Mouse (Mus musculus): ENCODE data around the gene Slc5a11.

Slc5a11 gene

DNA sequence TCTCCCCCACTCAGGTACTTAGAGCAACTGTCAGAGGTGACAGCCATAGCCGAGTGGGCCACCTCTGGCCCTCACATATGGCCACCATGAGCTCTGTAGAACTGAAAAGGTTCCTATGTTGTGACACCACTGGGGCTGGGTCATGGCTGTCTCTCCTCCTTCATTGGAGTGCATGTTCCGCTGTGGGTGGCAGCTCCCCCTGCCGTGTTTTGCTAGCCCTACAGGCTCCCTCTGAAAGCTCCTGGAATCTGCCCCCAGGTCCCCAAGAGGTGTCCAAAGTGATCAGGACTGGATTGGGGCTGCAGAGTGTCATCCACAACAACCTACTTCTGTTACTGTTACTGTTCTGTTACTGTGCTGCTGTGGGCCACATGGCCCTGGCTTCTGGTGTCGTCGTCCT lies 2.3 kb upstream of the Slc5a11 start:
- no peak for DNase-seq (ENCODE audit: low spot score)

DNA sequence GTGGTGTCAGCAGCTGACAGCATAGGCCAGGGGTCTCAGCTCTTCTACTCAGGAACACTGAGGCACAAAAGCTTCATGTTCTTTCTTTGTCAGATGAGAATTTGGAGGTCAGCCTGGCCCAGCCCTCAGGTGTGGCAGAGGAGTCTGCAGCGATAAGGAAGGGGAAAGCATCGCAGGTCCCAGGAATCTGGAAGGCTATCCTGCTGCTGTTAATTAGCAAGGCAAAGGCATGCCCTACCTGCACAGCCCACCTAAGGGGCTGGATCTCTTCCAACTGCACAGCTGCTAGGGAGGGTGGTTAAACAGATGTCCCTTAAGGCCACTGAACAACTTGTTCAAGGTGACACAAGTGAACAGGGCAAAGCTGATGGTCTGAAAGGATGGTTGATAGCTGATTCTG lies 558 bp downstream of the Slc5a11 start:
- DNase-seq (ENCODE audit: low spot score) = no peak

DNA sequence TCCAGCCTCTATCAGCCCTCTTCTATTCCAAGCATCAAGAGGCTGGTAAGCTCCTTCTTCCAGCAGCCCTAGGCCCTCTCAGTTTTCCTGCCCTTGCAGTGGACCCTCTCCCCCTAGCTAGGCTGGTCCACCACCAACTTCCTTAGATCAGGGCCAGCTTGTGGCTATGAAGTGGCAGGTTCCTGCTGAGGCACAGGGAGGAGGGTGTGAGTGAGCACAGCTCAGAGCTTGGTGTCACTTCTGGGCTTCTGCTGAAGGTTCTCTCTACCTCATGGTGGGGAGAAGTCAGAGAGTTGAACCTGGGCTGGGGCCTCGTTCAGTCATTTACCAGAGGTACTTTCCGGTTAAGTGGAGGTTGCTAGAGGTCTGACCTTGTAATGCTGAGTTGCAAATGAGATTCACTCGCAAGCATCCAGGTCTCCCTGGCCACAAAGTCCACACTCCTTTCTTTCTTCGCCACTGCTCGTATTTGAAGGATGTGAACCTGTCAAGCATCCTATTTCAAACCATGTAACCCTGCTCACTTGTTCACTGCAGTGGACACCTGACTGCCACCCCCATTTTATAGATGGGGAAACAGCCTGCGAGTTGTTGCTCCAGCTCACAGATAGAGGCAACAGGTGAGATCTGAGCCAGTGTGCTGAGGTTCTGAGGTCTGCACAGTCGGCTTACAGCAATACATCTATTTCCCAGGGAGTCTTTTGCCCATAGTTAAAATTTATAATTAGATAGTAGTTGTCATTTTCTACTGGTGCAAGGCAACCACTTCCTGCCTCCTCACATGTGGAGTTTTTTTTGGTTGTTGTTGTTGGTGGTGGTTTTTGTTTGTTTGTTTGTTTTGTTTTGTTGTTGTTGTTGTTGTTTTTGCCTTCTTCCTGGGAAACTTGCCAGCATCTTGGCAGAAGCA lies 3.1 kb downstream of the Slc5a11 start:
- DNase-seq (ENCODE audit: low spot score) = no peak

DNA sequence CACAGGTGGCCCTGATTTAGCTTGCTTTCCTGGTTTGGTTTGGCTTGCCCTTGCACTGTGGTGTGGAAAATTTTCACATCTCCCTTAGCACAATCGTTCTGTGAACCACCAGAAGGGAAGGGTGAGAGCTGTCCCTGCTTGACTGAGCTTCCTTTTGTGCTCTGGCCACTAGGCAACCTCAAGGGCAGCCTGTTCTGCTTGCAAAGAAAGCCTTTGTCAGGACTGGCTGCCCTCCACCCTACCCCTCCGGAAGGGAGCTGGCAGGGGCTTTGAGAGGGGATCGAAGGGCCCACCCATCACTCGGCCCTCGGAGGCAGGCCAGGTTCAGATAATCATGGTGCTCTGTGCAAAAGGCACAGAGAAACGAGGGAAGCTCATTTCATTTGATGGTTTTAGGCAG lies 4.0 kb downstream of the Slc5a11 start:
- no peak for DNase-seq (ENCODE audit: low spot score)

GRCm38 (mm10) chr7:123219781-123220632 lies 5.4 kb downstream of the Slc5a11 start:
- no peak for DNase-seq (ENCODE audit: low spot score)

GRCm38 (mm10) chr7:123220633-123220942 lies 6.0 kb downstream of the Slc5a11 start:
- DNase-seq (ENCODE audit: low spot score) = no peak

DNA sequence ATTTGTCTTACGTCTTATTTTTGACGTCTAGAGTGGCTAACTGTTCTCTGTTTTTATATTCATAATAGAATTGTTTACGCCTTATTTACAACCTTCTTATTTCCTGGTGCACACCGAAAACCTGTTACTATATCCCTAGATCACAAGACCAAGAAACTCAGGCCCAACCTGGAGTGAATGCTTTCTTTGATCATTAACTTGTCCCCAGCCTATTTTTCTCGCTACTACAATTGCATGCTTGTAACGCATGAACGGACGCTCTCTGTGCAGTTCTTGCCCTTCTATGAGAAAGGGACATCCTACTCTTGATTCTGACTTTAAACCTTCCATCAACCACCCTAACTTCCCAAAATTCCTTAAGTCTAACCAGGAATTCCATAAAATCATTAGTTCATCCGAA lies 9.5 kb downstream of the Slc5a11 start:
- no peak for DNase-seq (ENCODE audit: low spot score)

DNA sequence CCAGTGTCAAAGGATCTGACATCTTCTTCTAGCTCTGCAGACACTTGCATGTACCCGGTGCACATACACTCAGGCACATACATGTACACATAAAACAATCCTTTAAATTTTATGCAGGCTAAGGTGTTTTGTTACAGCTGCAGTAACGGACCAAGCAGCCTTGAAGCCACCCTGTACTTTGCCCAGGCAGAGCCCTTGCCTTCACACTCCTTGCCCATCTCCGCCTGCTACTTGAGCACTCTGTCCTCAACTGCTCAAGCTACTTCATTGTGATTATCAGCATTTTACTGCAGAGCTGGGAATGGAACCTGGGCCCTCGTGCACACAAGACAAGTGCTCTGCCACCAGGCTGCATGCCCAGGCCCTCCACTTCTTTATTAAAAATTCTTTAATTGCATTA lies 10.6 kb downstream of the Slc5a11 start:
- no peak for DNase-seq (ENCODE audit: low spot score)

DNA sequence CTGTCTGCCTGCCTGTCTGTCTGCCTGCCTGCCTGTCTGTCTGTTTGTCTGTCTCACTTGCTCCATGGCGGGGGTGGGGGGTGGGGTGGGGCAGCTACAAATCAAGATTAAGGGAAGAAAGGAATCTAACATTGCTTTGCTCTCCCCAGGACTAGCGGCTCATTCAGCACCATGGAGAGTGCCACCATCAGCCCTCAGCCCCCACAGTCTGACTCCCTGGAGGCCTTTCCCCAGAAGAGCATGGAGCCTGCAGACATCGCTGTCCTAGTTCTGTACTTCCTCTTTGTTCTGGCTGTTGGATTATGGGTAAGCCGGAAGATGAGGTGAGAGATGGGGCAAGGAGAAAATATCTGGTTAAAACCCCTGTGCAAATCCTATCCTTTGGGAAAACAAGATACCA lies 20.9 kb downstream of the Slc5a11 start:
- peak; percentile 28 for DNase-seq (ENCODE audit: low spot score)

GRCm38 (mm10) chr7:123238621-123239020 lies 24.0 kb downstream of the Slc5a11 start:
- DNase-seq (ENCODE audit: low spot score) = no peak

DNA sequence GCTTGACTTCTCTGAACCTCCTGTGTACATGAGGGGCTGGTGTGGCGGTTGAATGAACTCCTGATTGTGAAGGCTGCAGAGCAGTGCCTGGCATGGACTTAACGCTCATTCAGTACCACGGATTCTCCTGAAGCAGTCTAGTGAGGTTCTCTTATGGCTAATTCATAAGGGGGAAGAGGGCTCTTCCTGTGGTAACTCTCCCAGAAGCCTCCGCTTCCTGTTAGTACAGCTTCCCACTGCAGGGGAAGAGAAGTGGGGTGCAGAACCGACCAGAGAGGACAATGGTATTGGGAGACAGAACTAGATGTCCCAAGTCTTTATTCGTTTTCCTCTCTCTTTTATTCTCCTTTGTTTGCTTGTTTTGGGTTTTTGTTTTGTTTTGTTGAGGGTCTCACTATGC lies 25.5 kb downstream of the Slc5a11 start:
- no peak for DNase-seq (ENCODE audit: low spot score)

- DNase-seq (ENCODE audit: low spot score) = no peak
Observed at GRCm38 (mm10) chr7:123242241-123242640, 27.7 kb downstream of the Slc5a11 start.

DNA sequence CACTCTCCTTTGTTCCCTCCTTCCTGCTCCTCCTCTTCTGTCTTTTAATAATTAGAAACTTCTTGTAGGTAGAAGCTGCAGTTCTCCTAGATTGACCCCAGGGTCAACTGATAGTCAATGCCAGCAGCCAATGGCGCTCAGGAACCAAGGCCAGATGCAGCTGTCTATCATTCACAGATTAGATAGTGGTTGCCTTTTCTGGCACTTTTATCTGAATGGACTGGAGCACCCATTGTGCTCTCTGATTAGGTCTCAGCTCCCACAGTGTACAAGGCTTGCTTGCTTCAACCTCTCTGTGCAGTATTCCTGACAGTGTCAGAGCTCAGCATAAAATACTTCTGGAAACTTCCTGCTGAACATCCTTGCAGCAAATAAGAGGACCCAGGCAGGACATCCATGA lies 30.3 kb downstream of the Slc5a11 start:
- no peak for DNase-seq (ENCODE audit: low spot score)

GRCm38 (mm10) chr7:123246504-123247084 lies 32.0 kb downstream of the Slc5a11 start:
- DNase-seq (ENCODE audit: low spot score) = no peak

GRCm38 (mm10) chr7:123248166-123248565 lies 33.6 kb downstream of the Slc5a11 start:
- no peak for DNase-seq (ENCODE audit: low spot score)

DNA sequence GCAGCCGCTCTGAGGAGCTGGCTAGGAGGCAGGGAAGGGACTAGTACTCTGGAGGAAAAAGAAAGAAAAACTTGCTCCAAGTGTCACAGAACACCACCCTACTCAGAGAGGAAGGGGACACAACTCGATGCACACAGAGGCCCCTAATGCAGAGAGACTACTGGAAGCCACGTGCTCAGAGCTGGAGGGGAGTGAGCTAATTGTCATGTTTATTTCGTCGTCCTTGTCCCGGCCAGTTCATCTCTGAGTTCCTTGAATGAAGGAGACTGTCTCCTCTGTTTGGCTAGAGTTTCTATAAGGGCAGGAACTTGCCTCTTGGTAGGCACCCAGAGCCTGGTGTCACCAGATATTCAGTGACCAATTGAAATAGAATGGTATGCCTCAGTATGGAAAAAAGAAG lies 36.8 kb downstream of the Slc5a11 start:
- DNase-seq (ENCODE audit: low spot score) = no peak

DNA sequence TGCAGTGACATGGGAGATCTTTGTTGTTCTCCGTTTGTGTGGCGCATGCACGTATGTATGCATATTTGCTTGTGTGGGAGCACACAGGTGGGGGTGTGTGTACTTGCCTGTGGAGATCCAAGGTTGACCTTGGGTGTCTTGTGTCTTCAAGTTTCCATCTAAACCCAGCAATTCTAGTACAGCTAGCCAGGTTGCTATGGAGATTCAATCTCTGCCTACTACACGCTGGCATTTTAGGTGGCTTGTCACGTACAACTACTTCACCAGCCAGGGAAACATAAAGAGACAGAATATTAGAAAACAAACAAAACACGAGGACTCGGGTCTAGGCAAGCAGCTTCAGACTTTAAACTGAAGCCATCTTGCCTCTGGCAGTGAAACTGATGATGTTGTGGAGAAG lies 38.8 kb downstream of the Slc5a11 start:
- DNase-seq (ENCODE audit: low spot score) = no peak

GRCm38 (mm10) chr7:123254196-123254970 lies 39.8 kb downstream of the Slc5a11 start:
- no peak for DNase-seq (ENCODE audit: low spot score)

DNA sequence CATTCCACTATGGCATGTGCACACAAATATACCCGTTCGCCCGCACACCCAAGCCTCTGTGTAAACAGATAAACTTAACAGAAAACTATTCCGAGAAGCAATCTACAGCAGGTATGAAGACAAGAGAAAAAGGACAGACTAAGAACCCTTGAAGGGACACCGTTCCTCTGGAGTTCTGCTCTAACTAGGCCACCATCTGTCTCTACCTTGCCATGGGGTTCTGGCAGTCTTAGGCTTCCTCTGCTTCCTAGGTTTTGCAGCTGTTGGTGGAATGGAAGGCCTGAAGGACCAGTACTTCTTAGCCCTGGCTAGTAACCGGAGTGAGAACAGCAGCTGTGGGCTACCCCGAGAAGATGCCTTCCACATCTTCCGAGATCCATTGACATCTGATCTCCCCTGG lies 43.5 kb downstream of the Slc5a11 start:
- DNase-seq (ENCODE audit: low spot score) = no peak

DNA sequence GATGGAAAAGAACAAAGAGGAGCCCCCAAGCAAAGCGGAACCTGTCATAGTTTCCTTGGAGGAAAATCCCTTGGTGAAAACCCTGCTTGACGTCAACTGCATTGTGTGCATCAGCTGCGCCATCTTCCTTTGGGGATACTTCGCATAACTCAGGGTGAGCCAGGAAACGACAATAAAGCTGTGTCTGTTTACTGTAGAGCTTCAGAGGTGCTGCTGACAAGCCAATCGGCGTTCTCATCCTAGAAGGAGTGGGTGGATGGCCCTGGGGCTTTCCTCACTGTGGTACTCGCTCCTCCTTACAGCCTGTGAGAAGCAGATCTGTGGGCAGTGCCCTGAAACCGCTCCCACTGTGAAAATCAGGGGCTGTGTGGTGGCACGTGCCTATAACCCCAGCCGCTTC lies 58.5 kb downstream of the Slc5a11 start:
- no peak for DNase-seq (ENCODE audit: low spot score)

DNA sequence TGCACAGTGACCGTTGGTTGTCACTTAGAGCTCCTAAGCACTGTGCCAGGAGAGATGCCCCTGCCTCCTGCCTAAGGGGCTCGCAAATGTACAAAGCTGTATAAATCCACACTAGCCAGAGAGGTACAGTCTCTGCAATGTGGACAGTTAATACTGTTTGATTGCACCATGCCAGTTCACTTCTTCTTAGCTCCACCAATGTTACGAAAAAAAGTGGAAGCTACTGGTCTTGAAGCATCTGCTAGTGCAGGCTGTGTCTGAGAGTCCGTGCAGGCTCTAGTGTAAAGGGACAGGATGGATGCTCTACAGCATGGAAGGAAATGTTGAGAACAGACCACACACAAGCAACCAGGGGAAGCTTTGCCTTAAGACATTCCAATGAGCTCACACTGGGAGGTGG lies 62.0 kb downstream of the Slc5a11 start:
- no peak for DNase-seq (ENCODE audit: low spot score)

DNA sequence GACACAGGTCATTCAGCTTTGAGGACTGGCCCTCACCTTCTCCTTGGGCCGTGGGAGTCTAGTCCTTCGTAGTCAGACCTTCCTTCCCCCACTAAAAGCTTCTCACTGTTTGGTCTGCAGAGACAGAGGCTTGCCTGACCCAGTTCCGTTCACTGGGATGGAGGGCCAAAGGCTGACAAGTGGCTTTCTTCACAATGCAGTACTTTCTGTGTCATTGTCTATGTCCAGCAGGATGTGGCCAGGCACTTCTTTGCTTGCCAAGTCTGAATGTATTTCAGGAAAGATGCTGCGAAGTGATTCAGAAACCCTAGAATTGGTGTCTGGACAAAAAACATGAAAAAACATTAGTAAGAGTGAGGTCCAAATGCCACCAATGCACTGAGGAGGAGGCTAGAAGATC lies 65.2 kb downstream of the Slc5a11 start:
- DNase-seq (ENCODE audit: low spot score) = no peak

Measured in ovary, postnatal 36 days (tissue).